Mouse (Mus musculus): ENCODE data around the gene Parm1. TPM values are rescaled to one million over a fixed set of nuclear protein-coding genes. Genes with fewer than 3 reads are reported as not detected.

Gene Parm1
- 16.0 and 16.1 TPM in 2 replicates for polyA plus RNA-seq (2021; fragmentation: Nextera tagmentation)
- long read RNA-seq, experiment 1, full-length matches to known transcripts, result 22 of 41 reads
- long read RNA-seq, experiment 1, partial matches to known transcripts, result 19 of 41 reads
- long read RNA-seq, experiment 1, other reads (novel, unspliced or antisense), result 0 of 41 reads
- long read RNA-seq, experiment 2, full-length matches to known transcripts, result 5 of 30 reads
- long read RNA-seq, experiment 2, partial matches to known transcripts, result 8 of 30 reads
- long read RNA-seq, experiment 2, other reads (novel, unspliced or antisense), result 17 of 30 reads

DNA sequence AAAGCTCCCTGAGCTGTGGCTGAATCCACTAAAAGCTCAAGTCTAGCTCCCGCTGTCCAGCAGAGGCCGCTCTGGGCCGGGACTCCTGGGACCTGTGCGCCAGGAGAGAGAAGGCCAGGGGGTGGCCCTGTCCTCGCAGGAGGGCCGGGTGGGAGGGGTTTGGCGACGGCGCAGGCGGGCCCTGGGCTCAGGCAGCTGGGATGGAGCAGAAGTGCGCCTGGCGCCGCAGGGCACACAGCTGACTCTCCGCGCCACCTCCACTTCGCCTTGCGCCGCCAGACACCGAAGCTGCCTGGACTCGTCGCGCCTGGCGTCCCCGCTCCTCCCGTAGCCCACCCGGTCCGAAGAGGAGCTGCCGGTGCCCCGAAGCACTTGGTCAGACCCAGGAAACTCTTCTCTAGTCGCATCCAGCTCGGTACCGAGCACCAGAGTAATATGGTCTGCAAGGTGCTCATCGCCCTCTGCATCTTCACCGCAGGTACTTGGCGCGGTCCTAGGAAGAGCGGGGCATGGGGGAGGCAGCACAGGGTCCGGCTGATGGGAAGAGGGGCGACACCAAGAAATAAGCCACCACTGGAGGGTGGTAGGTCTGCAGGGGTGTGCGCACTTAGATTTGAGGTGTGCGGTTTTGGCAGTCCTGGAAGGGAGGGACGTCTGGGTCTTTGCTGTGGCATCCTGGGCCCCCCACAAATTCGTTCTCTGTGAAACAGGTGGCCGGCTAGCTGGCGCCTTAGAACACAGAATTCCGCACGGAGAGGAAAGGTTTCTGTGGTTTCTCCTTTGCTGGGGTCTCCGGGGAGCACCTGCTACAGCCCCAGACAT is at the start of gene Parm1:
Gene Parm1, plus strand, starts transcription at position 136 of the 822 bp plus-strand sequence.

Other genes with a start within 250 kb of the Parm1 start
- gene Btc, start 114.6 kb upstream of the Parm1 start, polyA plus RNA-seq (2021; fragmentation: Nextera tagmentation), result 0.11 and 0.17 TPM in 2 replicates

All from left cerebral cortex, adult 6 months (tissue).